Mouse (Mus musculus) lung, adult 10 weeks (tissue): Measurements from ENCODE around the gene Mum1l1. TPM values are rescaled to one million over a fixed set of nuclear protein-coding genes. Genes with fewer than 3 reads are reported as not detected.

Experiments
- polyA plus RNA-seq: library from polyadenylated mRNA; stranded (reverse); fragments of 350-450 nt; fragmentation: Illumina TruSeq; extraction: RNeasy Lipid Tissue Mini Kit (QIAGEN cat#74804); gene quantifications from one replicate; pipeline ENCODE4 v1.2.3, GENCODE M21; 2014; ENCODE audit warnings: low read depth, low replicate concordance; ENCODE audit not compliant: insufficient read depth

Mum1l1 gene
- 1.2 TPM for polyA plus RNA-seq

GRCm38 (mm10) chrX:139209829-139210225 is at the start of gene Mum1l1:
Gene Mum1l1, plus strand, starts transcription at chrX:139210042.

GRCm38 (mm10) chrX:139178928-139179327 is 30.9 kb upstream of the Mum1l1 start, which contains the start of gene 4933428M09Rik:
Gene 4933428M09Rik, plus strand, starts transcription at chrX:139179228.

Other genes starting within 250 kb of the Mum1l1 start
- gene Serpina7, start 124.8 kb upstream of the Mum1l1 start, polyA plus RNA-seq, result 0.46 TPM
- gene 4930513O06Rik, start 123.8 kb upstream of the Mum1l1 start, polyA plus RNA-seq, result not detected
- gene 4933428M09Rik, start 30.8 kb upstream of the Mum1l1 start, polyA plus RNA-seq, result not detected
- gene Trap1a, start 123.6 kb downstream of the Mum1l1 start, polyA plus RNA-seq, result not detected